Mouse (Mus musculus) liver, embryonic 14.5 days (tissue): ENCODE measurements around the gene Kalrn.

Experiments used
- CTCF ChIP-seq: IDR thresholded peaks from 2 replicates; pipeline ENCODE4 v1.5.1; 2016; ENCODE audit warnings: antibody characterized with exemption, low read depth, control low read depth
- EP300 ChIP-seq: IDR thresholded peaks from 2 replicates; pipeline ENCODE4 v1.6.1; 2016; ENCODE audit warnings: antibody characterized with exemption, low read depth

DNA sequence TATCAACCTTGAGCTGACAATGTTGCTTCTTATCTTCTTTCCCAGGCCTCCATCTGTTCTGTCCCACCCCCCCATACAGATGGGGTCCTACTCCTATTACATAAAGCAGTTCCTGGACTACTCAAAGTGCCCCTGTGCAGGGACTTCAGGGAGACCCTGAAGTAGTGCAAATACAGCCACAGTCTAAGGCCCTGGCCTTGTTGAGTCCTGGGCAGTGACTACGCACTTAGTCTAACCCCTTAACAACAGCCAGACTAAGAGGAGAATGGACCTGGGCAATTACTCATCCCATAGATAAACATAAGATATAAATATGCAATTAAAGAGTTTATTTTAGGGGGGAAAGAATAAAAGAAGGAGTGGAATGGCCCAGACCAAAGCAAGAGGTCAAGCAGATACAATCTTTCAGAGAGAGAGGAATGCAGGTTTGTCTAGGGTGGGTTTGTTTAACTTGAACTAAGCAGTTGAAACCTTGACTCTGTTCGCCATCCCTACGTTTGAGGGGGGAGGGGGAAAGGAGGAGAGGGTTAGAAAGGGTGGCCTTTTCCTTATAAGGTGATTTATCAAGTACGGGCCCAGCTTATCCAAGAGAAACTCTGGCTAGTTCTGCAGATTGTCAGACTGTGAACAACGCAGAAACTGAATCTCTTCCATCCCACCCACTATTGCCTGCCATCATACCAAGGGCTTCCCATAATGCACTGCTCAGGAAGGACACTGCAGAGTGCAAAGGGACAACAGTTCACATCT, 44.9 kb downstream of the Kalrn start:
- TF ChIP-seq CTCF (no peak), EP300 (no peak)
